Mouse (Mus musculus) liver, postnatal 0 days (tissue): Measurements from ENCODE around the gene Timm23.

Experiments used
- CTCF ChIP-seq: sonication (generic); IDR thresholded peaks from 2 replicates; pipeline ENCODE4 v1.5.1; 2016; ENCODE audit warnings: antibody characterized with exemption, low read depth
- EP300 ChIP-seq: IDR thresholded peaks from 2 replicates; pipeline ENCODE4 v1.6.1; 2016; ENCODE audit warnings: antibody characterized with exemption, low read depth, mild to moderate bottlenecking

- no peak for TF ChIP-seq CTCF
- no peak for TF ChIP-seq EP300
Observed at GRCm38 (mm10) chr14:32180861-32181260, 20.8 kb downstream of the Timm23 start.
